Mouse (Mus musculus) right cerebral cortex, adult 18-20 months (tissue): ENCODE results near the gene Hinfp.
A peak's percentile ranks its signal among the peaks of the same experiment; 100 is the strongest.
"Not testable (repeated sequence)": the region's sequence is repeated elsewhere in the genome, so short reads cannot be mapped to it uniquely, and the experiment has no call there.

Source experiments
- DNase-seq: peaks from one replicate; pipeline ENCODE4 v3.0.0; 2022; ENCODE audit warnings: mixed read lengths

Gene Hinfp

DNA sequence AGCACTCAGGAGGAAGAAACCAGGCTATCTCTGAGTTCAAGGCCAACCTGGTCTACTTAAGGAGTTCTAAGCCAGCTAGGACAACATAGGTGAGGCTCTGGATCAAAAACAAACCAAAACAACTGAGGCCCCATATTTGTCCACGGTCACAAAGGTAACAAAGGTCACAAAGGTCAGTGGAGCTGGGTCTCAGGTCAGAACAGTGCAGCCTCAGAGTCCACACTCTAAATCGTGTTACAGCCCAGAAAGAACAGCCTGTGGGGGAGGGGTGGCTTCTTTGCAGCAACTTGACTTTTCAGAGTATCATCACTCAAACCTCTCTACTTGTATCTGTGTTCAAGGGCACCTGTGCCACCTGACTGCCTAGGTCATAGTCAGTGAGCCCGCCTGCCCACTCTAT is 4.3 kb upstream of the Hinfp start:
- DNase-seq, result no peak

GRCm38 (mm10) chr9:44307248-44307647 is 1.8 kb upstream of the Hinfp start:
- no peak for DNase-seq

DNA sequence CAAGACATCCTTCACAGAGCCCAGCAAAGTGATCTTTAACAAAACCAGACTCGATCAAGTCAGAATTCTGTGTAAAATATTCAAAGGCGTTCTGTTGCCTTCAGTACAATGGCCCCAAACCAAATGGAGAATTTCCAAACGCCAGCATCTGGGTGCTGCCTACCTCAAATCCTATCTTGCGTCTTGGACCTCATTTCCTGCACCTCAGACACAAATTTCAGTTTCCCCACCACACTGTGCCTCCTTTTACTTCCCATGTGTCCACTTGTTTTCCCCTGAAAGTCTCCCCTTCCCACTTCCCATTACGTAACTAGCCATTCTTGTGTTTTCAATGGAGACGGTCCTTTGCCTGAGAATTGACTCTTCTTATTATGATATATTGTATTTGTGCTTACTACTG is 1.1 kb upstream of the Hinfp start:
- DNase-seq, result no peak

GRCm38 (mm10) chr9:44300001-44300400 is 5.5 kb downstream of the Hinfp start:
- DNase-seq, result not testable (repeated sequence)

DNA sequence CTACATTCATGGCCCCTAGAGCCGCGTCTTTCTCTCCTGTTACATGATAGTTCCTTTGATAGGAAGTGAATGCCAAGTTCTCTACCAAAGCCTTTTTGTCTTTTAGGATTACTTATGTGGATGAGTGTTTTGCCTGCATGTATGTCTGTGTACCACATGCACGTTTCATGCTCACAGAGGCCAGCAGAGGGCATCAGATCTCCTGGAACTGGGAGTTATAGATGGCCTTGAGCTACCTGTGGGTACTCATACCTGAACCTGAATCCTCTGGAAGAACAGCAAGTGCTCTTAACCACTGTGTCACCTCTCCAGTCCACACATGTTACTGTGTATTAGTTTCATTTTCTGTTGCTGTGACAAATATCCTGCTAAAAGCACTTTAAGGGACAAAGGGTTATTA is 13.0 kb downstream of the Hinfp start:
- DNase-seq, result no peak

GRCm38 (mm10) chr9:44288959-44289291 is 16.5 kb downstream of the Hinfp start:
- DNase-seq, result no peak

GRCm38 (mm10) chr9:44288076-44288958 is 17.2 kb downstream of the Hinfp start, which contains the start of gene Abcg4:
TSS of gene Abcg4 (minus strand) at chr9:44288615.
- peak; percentile 52 for DNase-seq

DNA sequence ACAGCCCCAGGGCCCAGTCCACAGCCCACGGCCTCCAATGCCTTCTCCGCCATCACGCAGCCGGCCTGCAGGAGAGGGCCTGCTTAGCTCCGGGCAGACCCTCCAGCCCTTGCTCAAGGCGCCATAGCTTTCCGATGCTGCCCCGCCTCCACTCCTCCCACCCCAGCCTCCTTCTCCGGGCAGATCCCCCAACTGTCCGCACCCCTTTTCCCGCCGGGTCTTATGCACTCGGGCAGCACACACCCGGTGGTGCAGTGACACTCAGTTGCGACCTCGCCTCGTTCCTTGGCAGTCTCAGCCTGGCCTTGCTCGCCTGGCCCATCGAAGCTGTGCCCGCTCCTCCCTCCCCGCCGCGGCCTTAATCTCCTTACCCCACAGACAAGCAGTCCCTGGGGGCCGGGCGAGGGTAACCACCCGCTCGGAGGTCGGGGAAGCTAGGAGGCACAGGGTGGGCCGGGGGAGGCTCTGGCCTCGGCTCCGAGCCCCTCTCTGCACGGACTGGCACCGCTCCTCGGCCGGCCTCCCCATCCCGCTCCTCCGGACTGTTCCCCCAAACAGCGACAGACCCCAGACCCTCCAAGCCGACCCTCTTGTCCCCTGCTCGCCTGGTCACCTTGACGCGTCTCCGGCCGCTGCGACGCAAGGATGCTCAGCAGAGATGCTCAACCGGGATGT is 17.9 kb downstream of the Hinfp start:
- peak; percentile 26 for DNase-seq

DNA sequence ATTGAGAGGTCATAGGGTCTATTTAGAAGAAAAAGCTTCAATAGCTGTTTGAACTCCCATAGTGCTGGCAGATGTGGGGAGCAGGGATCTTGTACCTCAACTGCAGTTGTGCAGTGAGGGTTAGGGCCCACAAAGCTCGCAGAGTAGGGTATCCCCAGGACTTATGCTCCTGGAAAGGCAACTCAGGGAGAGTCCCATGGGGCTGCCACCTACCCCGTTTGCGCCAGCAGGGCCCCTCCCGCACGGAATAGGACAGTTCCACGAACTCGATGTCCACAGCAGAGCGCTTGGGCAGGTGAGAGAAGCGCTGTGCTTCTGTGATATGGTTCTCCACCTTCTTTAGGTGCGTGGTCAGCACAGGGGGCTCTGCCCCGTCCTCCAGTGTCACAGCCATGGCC is 18.5 kb downstream of the Hinfp start:
- no peak for DNase-seq

DNA sequence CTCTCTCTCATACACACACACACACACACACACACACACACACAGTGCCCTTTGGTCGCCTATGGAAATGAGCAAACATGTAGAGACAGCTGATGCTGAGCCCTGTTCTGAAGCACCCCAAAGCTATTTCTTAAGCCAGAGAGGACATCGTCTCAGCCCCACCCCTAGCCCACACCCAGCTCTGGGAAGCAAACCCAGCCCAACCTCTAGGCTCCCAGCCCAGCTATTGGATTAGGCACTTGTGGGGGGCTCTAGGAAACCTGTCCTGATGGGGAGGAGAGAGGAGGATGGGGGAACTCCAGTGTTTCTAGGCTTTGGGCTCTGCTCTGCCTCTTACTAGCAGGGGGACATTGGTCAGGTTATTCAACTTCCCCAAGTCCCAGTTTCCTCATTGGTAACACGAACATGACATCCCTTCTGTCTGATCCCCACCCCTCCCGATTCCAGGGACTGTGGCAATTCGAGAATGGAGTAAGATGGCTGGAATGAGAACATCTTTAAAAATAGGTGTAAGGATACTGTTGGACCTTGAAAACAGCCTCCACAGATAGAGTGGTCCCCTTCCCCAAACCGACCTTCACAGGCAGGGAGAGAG is 19.1 kb downstream of the Hinfp start:
- no peak for DNase-seq

- no peak for DNase-seq
Observed at GRCm38 (mm10) chr9:44283183-44283582, 22.3 kb downstream of the Hinfp start.

DNA sequence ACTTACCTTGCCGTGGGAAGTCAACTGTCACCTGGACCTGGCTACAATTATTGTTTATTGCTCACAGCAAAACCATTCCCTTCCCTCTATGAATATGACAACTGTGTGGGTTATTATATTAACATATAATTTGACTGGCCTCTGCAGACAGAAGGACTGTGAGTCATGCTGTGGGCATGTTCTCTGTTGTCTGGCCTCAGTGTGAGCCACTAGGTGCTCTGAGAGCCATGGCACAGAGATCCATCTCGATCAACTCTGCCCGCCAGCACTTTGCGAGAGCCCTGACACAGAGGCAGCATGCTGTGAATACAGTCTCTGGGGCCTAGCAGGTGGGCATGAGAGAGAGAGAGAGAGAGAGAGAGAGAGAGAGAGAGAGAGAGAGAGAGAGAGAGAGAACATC is 35.5 kb downstream of the Hinfp start:
- DNase-seq, result no peak

GRCm38 (mm10) chr9:44269077-44269476 is 36.4 kb downstream of the Hinfp start:
- no peak for DNase-seq

GRCm38 (mm10) chr9:44268432-44268831 is 37.0 kb downstream of the Hinfp start, which contains the start of gene Nlrx1:
TSS of gene Nlrx1 (minus strand) at chr9:44268599.
- DNase-seq, result no peak

DNA sequence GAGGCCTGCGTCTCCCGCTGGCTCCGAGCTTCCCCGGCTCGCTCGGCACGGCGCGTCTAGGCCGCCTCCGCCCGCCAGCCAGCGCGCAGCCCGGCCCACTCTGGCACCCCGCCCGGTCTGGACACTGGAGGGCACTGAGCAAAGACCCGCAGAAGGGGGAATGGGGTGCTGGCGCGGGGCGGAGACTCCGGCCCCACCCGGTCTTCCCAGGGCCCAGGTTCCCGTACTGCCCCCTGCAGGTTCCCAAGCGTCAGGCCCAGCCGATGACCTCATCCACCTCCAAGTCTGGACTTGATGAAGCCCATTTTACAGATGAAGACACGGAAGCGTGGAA is 37.5 kb downstream of the Hinfp start:
- DNase-seq, result peak; percentile 84

DNA sequence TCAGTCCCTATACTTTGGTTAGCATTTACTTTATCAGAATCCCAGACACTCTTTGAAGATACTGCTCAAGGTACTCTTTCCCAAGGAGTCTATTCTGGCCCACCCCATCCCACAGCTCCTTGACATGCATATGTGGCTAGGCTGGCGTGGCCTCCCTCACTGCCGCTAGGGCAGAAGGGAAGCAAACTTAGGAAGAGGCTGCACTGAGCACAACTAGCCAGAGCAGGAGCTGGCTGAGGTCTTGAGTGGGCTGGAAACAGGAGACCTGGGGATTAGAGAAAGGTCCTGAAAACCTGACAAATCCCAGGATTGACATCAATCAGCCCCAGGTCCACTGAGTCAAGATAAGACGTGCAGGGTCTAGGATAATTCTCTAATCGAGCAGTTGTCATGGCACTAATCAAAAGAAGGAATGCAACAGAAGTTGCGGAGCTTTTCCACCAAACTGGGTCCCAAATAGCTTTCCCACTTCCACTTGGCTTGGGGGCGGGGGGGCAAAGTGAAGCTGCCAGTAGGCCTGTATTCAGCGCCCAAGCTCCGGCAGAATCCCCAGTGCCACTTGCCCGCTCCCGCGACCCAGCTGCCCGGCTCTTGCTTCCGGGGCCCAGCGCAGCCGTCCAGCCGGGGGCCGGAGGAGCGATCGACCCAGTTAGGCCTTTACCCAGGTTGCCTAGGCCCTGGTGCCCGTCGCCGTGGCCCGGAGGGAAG is 38.0 kb downstream of the Hinfp start:
- DNase-seq, result no peak

- DNase-seq, result peak; percentile 60
Observed at GRCm38 (mm10) chr9:44266478-44267226, 38.8 kb downstream of the Hinfp start.

- DNase-seq, result no peak
Observed at GRCm38 (mm10) chr9:44261388-44261787, 44.1 kb downstream of the Hinfp start.

DNA sequence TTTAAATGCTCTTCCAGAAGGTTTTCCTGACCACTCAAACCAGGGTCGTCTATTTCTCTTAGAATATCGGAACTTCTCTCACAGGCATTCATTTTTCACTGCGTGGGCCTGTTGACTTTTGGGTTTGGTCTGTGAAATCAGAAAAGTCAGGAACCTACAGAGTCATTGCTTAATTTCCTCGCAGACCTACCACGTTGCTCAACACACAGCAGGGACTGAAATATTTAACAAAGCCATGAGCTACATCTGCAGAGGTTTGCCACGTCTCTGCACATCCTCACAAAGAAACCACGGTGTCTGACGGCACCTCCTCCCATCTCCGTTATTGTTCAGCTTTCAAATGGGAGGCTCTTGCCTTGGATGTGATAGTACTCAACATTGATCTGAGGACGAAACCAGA is 46.5 kb downstream of the Hinfp start:
- DNase-seq, result no peak

DNA sequence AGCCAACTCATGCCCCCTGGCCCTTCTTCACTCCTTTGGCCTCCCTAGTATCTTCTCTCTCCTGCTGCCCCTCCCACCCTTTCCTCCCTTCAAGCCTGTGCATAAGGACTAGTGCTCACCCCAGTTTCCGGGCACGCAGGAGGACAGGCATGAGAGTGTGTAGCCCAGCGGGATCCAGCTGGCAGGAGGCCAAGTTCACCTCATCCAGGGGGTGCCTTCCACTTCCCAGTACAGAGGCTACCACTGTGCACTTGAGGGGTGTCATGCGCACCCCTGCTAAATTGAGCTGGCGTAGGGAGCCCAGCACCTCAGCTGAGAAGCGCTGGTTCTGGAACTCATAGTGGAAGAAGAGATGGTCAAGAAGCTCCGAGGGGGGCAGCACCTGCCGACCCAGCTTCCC is 49.3 kb downstream of the Hinfp start:
- no peak for DNase-seq

GRCm38 (mm10) chr9:44255136-44255521 is 50.3 kb downstream of the Hinfp start:
- DNase-seq, result no peak

GRCm38 (mm10) chr9:44254508-44255135 is 50.8 kb downstream of the Hinfp start:
- no peak for DNase-seq
